8 mouse cellular contexts compared by ENCODE assay signal in the genomic region with DNA sequence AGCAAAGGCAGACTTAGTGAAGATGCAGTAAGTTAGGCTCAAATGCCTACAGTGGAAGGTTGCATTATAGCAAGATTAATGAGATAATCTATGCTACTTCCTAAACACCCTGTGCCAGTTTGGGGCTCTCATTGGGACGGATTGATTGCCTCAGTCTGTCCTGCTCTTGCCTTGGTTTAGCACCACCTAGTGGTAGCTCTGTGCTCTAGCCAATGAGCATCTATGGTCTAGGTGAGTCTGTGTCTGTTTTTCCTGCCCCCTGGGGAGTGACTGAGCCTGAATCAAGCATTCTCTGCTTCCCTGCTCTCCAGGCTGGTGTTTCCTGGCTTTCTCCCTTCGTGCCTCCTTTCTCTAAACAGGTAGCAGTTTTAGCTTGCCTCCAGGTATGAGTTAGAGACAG. TPM values are rescaled to one million over a fixed set of nuclear protein-coding genes. Genes with fewer than 3 reads are reported as not detected.
DNase-seq lines count a peak whose midpoint lies in the region; ATAC-seq and TF ChIP-seq lines count a peak whose summit lies in the region.

No protein-coding gene starts in this region.

- H3K27me3 ChIP-seq in Patski, result no peaks in the 10 kb centered on the region
- no peaks in the 10 kb centered on the region for H3K27me3 ChIP-seq in lung, embryonic 14.5 days (ENCODE audit: insufficient read depth, low read length)

- 20% methylated on average over 2 of the region's 2 CpGs for WGBS in lung, embryonic 14.5 days

- H3K36me3 ChIP-seq in lung, embryonic 14.5 days (ENCODE audit: insufficient read depth), result peaks cover 40% of the 10 kb centered on the region

- in situ Hi-C loops in Patski (cut with MboI; ENCODE audit: low pct_unique_long_range_greater_than_20kb), result no loop called here

- peak; percentile 78 for DNase-seq in CD4-positive helper T cell, adult 2 months (ENCODE audit: low read depth, low spot score)
- no peak for DNase-seq in Patski (ENCODE audit: low read depth, low spot score)
- peak; percentile 59 to 77 for DNase-seq in cerebellum, postnatal 25 days
- DNase-seq in gastrocnemius, postnatal 14 days, result peak; percentile 52
- DNase-seq in kidney, adult 8-10 months, result peak; percentile 67 to 73
- DNase-seq in lung, embryonic 14.5 days, result peak; percentile 81
- peak; percentile 82 for DNase-seq in retina, postnatal 1 day
- DNase-seq in ovary, postnatal 36 days (ENCODE audit: low spot score), result no peak

- POLR2A ChIA-PET in Patski (lab: Charles Lee), result interaction anchor here (1.2 kb wide), 1 partner anchor 25 kb away, joined by 4 read pairs; a partner anchor contains a TSS

- TF ChIP-seq CTCF in Patski (IDR thresholded peaks at IDR 0.05), result peak; percentile 91
- peak; percentile 93 for TF ChIP-seq CTCF in lung, embryonic 14.5 days (IDR thresholded peaks at IDR 0.05; ENCODE audit: low read depth)

- H3K4me3 ChIP-seq in lung, embryonic 14.5 days (ENCODE audit: low read depth, low read length), result no peak overlapping the region

- H3K27ac ChIP-seq in lung, embryonic 14.5 days (ENCODE audit: low read depth), result no peak overlapping the region

- no peak overlapping the region for H3K4me2 ChIP-seq in lung, embryonic 14.5 days

- H3K9me3 ChIP-seq in lung, embryonic 14.5 days (ENCODE audit: low read depth, low read length), result no peaks in the 10 kb centered on the region

- no peak overlapping the region for H3K9ac ChIP-seq in lung, embryonic 14.5 days

- ATAC-seq in Patski, result peak; percentile 79
- no peak; the same call in 1 of the 2 replicates for ATAC-seq in lung, embryonic 14.5 days (ENCODE audit: insufficient read depth)

- intact Hi-C loops in gastrocnemius, postnatal 14 days (cut with DNase I; ENCODE audit: low total_unique reads), result no loop called here

- CTCF ChIA-PET in Patski (lab: Charles Lee), result interaction anchor here (0.8 to 6.5 kb wide), 16 partner anchors 9 to 110 kb away, joined by 3 to 54 read pairs (median 6); a partner anchor contains a TSS

- peaks cover 13% of the 10 kb centered on the region for H3K4me1 ChIP-seq in lung, embryonic 14.5 days (ENCODE audit: insufficient read depth)

RNA-seq across cellular contexts. Expression of a gene that starts 25.2 kb away (rescaled TPM):
- polyA plus RNA-seq in Patski (2021), result 65.2 TPM
- total RNA-seq in gastrocnemius, postnatal 14 days (2021), result 10 to 100 TPM; 19.2 to 23.7 TPM
- 47.6 and 53.0 TPM in 2 replicates for polyA plus RNA-seq in lung, embryonic 14.5 days (2014; fragmentation: Nextera tagmentation; extraction: Ambion mirVana)

RNA-seq across cellular contexts. Expression of a gene that starts 25.8 kb away (rescaled TPM):
- polyA plus RNA-seq in Patski (2021), result 51.9 TPM
- 10 to 100 TPM; 29.4 to 31.2 TPM for total RNA-seq in gastrocnemius, postnatal 14 days (2021)
- polyA plus RNA-seq in lung, embryonic 14.5 days (2014; fragmentation: Nextera tagmentation; extraction: Ambion mirVana), result 68.2 and 69.7 TPM in 2 replicates

Comparison
In these comparisons a context has a peak if more than half of its experiments do, and no peak if none do; other contexts are left out.
1. DNase-seq: peak in CD4-positive helper T cell, adult 2 months (single experiment), cerebellum, postnatal 25 days (2 of 2), gastrocnemius, postnatal 14 days (single experiment), kidney, adult 8-10 months (2 of 2), lung, embryonic 14.5 days (single experiment) and retina, postnatal 1 day (single experiment); none in Patski (single experiment) and ovary, postnatal 36 days (single experiment).